Mouse (Mus musculus): ENCODE results near the gene Sgsm2.
"Not testable (repeated sequence)": the region's sequence is repeated elsewhere in the genome, so short reads cannot be mapped to it uniquely, and the experiment has no call there.

The Sgsm2 gene

GRCm38 (mm10) chr11:74827791-74828403, 69.0 kb downstream of the Sgsm2 start:
- no peak for DNase-seq

- DNase-seq, result no peak
These were observed 70.2 kb downstream of the Sgsm2 start for GRCm38 (mm10) chr11:74826702-74827101.

- peak; percentile 5 for DNase-seq
These were observed 70.7 kb downstream of the Sgsm2 start for GRCm38 (mm10) chr11:74826151-74826550.

- DNase-seq, result no peak
These were observed 74.0 kb downstream of the Sgsm2 start for GRCm38 (mm10) chr11:74822746-74823440.

GRCm38 (mm10) chr11:74821463-74821862, 75.4 kb downstream of the Sgsm2 start:
- DNase-seq, result peak; percentile 41 to 45

GRCm38 (mm10) chr11:74820921-74821320, 75.9 kb downstream of the Sgsm2 start:
- no peak for DNase-seq

GRCm38 (mm10) chr11:74815795-74816194, 81.1 kb downstream of the Sgsm2 start:
- no peak for DNase-seq

GRCm38 (mm10) chr11:74811538-74811937, 85.3 kb downstream of the Sgsm2 start:
- no peak for DNase-seq

- DNase-seq, result not testable (repeated sequence)
These were observed 85.8 kb downstream of the Sgsm2 start for GRCm38 (mm10) chr11:74811027-74811426.

- DNase-seq, result no peak
These were observed 86.7 kb downstream of the Sgsm2 start for GRCm38 (mm10) chr11:74810134-74810533.

- DNase-seq, result no peak
These were observed 88.5 kb downstream of the Sgsm2 start for GRCm38 (mm10) chr11:74808251-74808853.

GRCm38 (mm10) chr11:74807246-74807882, 89.5 kb downstream of the Sgsm2 start:
- no peak for DNase-seq

GRCm38 (mm10) chr11:74804081-74804627, 92.7 kb downstream of the Sgsm2 start:
- DNase-seq, result no peak

- DNase-seq, result peak; percentile 4 to 11
These were observed 96.2 kb downstream of the Sgsm2 start for GRCm38 (mm10) chr11:74800658-74801057.
